Mouse (Mus musculus): Measurements from ENCODE around the gene Olfr91.

Olfr91 gene

DNA sequence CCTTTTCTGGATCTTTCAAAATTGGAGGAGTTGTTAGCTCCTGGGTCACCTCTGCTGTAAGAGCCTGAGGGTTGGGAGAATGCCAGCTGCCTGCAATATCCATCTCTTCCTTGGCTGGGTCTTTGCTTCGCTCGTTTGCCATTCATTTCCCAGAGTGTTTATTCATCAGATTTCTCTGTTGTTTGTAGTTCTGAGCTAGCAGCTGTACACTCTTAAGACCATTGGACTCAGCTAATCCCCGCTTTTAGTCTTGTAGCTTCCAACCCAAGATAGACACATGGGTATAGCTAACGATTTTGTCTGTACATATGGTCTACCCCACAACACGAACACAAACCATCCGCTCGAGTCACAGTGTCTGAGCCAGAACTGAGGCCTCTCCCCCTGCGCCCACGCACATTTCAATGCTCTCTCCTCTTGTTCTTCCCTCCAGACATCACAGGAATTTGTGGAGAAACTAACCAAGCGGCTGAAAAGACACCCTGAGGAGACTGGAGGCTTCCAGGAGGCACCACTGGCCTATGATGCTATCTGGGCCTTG, 35.9 kb downstream of the Olfr91 start:
- no peak for DNase-seq (ENCODE audit: low read depth in 1 of 2, low spot score in 2 of 2)

DNA sequence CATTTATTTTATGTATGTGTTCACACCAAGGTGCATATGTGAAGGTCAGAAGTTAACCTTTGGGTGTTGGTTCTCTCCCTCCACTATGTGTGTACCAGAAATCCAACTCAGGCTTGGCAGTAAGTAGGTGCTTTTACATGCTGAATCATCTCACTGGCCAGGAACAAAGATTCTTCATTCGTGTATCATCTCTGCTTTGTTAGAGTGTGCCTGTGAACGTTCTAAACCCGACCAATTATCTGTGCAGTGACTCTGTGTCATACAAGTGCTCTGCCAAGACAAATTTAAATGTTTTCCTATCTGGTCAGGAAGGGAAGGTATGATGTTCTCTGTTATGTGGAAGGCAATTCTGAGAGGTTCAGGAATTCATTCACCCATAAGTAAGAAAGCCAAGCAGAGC, 36.6 kb downstream of the Olfr91 start:
- no peak for DNase-seq (ENCODE audit: low read depth in 1 of 2, low spot score in 2 of 2)

DNA sequence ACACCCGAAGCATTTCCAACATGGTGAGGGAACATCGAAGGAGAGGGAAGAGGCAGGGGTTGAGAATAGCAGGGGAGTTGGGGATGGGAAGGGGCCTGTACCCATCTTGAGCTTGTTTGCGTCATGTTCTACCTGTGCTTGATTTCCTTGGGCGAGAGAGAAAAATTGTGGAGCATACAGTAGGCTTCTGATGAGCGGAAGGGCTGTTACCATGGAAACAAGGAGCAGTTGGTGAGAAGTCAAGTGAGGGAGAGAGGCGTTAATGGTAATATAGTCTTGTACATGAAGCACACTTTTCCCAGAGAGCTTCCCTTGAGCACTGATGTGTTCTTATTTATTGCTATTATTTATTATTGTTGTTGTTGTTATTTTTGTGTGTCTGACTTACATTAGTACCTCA, 41.1 kb downstream of the Olfr91 start:
- no peak for DNase-seq (ENCODE audit: low read depth in 1 of 2, low spot score in 2 of 2)

DNA sequence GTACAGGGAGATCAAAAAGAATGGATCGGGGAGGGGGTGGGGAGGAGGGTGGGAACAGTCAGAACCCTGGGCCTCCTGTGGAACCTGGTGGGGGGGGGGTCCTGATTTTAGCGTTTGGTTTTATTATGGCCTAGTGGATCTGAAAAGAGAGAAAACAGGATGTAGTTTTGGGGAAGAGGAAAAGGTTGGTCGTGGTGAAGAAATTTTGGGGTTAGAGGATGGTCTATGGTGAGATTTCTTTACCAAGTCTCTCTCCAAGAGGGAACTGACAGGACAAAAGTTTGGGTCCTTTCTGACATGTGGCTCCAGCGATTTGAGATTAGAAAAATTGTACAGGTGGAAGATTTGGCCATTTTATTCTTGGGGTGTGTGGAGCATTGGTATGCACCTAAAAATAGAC, 46.3 kb downstream of the Olfr91 start:
- no peak for DNase-seq (ENCODE audit: low read depth in 1 of 2, low spot score in 2 of 2)

DNA sequence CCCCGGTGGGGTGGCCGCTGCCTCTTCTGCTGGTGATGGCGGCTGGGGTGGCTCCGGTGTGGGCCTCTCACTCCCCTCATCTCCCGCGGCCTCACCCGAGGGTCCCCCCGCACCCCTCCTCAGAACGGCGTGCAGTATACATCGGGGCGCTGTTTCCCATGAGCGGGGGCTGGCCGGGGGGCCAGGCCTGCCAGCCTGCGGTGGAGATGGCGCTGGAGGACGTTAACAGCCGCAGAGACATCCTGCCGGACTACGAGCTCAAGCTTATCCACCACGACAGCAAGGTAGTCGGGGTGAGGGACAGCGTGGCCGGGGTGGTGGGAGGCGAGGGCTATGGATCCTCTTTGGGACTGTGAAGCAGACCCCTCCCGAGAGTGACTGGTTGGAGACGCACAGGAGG, 47.2 kb downstream of the Olfr91 start:
- DNase-seq (ENCODE audit: low read depth in 1 of 2, low spot score in 2 of 2), result no peak

DNA sequence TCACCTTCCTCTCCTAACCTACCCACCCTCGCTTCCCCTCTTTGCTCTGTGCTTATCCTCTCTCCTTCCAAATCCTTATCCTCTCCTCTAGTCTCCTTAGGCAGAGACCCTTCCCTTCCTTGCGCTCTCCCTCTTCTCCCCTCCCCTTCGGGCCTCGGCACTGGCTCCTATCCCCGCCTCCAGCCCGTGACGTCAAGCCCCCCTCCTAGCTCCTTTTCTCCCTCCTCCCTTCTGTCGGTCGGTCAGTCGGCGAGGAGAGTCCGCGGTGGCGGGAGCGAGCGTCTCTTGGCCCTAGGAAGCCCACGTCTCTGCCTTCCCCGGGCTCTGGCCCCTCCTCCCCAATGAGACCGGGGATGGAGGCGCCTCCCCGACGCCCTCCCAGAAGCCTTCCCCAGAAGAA, 47.7 kb downstream of the Olfr91 start:
- no peak for DNase-seq (ENCODE audit: low read depth in 1 of 2, low spot score in 2 of 2)

DNA sequence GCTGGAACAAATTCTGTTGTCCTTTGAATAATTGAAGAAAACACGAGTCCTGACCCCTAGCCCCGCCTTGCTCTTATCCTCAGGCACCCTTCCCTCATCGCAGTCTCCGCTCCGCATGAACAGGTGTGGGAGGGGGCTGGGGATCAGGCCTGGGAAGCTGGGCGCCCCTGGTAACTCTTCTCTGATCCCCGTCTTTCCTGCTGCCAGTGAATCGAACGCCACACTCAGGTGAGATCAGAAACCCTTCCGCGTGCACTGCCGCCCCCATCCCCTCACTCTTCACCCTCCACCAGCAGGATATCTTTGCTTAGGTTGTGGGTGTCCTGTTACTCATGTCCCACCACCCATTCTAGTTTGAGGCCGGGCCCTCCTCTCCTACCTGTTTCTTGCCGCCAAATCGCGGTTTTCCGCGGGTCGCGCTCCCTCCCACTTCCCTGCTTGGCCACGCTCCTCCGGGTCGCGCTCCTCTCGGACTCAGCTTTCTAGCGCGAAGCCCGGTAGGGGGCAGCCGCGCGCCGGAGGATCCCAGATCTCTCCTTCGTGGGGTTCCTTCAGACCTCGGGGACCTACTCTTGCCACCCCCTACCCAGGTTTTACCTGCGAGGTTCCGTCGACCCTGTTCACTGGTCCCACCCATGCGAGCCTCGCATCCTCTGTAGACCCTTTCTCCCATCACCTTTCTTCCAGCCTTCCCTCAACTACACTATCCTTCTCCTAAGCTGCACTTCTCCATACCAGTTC, 48.3 kb downstream of the Olfr91 start:
- DNase-seq (ENCODE audit: low read depth in 1 of 2, low spot score in 2 of 2), result peak in 1 of 2 experiments; percentile 9

DNA sequence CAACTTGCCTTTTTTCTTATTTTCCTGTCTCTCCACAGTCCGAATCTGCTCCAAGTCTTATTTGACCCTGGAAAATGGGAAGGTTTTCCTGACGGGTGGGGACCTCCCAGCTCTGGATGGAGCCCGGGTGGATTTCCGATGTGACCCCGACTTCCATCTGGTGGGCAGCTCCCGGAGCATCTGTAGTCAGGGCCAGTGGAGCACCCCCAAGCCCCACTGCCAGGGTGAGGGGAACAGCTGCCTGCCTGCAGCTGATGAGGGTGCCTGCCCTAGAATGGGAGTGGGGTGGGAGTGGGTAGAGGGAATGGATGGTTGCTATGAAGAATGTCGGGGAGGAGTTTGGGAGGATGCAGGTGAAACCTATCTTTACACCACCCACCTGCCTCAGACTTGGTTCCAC, 49.7 kb downstream of the Olfr91 start:
- DNase-seq (ENCODE audit: low read depth in 1 of 2, low spot score in 2 of 2), result no peak

DNA sequence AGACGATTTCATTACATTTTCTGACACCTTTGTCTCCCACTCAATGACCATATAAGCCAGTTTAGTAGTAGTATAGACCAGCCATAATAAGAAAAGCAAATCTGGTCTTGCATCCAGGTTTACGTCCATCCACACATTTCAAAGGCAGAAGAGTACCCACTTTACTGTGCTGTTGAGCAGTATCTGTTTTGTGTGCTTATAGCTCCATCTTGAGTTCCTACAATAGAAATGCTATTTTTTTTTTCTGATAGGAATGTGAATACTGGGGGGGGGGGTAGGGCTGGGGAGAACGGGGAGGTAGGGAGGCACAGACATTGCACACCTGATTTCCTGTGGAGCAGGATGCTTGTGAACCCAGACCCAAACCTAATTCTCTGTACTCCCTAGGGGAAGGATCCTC, 50.1 kb downstream of the Olfr91 start:
- no peak for DNase-seq (ENCODE audit: low read depth in 1 of 2, low spot score in 2 of 2)

DNA sequence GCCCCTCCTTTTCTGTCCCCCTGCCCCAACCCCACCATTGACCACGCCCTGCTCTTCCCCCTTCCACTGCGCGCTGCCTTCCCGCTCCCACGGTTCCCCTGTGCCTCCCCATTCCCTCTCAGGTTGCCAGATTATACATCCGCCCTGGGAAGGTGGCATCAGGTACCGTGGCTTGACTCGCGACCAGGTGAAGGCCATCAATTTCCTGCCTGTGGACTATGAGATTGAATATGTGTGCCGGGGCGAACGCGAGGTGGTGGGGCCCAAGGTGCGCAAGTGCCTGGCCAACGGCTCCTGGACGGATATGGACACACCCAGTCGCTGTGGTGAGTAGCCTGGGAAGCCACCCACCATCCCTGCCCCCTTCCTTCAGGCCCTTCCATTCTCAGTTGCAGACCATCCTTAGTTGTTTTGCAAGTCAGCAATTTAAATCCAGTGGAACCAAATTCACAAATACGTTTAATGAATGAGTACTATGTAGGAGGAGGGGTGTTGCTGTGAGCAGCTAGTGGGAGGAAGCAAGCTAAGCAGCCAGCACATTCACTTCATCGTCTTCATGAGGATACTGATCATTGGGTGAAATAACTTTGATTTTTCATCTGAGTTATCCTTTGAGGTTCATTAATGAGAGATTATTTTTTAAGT, 50.6 kb downstream of the Olfr91 start:
- no peak for DNase-seq (ENCODE audit: low read depth in 1 of 2, low spot score in 2 of 2)

DNA sequence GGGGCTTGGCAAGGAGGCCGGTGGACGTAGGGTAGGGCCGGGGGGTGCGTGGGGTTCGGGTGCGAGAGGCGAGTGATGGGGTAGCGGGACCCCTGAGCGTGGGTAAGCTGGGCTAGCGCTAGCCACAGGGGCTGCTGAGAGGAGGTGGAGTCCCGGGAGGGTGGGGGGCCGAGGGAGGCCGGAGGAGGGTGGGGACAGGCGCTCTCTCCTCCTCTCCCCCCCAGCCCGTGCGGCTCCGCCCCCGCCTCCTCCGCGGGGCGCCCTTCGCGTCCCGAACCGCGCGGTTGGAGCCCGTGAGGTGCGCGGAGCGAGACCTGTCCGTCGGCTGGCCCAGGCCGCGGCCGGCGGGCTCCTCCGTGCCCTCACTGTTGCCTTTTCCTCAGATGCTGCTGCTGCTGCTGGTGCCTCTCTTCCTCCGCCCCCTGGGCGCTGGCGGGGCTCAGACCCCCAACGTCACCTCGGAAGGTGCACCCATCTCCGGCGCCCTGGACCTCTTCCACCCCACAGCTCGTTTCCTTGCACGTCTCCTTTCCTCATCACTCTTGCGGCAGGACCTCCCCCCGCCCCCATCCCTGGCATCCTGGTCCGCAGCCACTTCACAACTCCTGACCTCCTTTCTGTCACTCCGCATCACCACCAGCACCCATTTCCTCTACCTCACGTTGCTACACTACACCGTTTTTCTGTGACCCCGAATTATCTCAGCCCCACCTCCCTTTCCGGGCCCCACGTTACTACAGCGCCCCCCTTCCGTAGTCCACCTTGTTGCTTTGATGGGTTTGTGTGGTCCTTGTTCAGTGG, 51.6 kb downstream of the Olfr91 start:
- DNase-seq (ENCODE audit: low read depth in 1 of 2, low spot score in 2 of 2), result no peak

DNA sequence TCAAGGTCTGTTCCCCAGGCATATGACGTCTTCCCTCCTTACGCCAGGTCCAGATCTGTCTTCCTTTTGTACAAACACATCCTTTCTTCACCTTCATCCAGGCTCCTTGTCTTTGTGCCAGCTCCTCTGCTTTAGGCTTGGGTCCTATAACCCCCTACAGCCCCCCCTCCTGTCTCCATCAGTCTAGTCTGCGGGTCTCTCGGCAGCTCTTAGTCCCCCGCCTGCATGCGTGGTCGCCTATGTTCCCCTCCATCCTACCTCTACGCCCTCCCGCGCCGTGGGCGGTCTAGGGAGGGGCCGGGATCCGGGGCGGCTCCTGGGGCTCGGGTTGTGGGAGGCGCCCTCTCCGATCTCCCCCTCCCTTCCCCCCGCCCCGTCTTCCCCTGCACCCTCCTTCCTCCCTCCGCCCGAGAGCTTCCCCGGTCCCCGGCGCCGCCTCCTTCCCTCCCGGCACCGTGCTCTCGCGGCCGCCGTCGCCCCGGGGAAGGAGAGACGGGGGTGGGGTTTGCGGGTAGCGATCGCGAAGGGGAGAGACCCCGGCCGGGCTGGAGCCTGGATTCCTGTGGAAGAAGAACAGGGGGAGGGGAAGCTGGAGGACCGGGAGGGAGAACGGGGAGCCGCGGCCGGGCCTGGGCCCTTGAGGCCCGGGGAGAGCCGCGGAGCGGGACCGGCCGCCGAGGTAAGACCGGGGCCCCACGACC, 52.3 kb downstream of the Olfr91 start, which contains the start of gene Gabbr1:
TSS of gene Gabbr1 (plus strand) at position 356 of the 701 bp plus-strand sequence.
- DNase-seq (ENCODE audit: low read depth in 1 of 2, low spot score in 2 of 2), result no peak

DNA sequence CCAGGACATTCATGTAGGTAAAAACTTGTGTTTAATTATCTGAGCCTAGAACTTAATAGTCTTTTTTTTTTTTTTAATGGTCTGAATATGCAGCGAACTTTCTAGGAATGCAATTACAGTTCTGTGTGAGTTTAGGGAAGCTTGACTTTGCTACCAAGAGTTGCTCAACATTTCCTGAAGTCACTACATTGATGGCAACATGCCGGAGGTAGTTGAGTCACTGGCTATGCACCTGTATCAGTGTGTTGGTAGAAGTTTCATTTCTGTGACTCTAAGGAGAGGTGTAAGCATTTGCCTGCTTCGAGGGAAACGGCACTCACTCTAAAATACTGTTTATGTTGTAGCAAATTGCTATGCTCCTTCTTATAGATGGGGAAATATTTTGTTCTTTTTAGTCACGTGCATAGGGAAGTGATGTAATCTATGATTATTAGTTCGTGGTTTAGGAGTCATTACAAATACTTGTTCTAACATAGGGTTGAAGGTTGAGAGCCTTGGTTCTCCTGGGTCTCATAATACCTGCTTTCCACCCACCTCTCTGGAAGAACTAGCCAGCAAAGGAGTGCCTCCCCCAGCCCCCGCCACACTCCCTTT, 53.3 kb downstream of the Olfr91 start:
- peak in 1 of 2 experiments; percentile 23 for DNase-seq (ENCODE audit: low read depth in 1 of 2, low spot score in 2 of 2)

Data from monocyte, adult 2 months (primary cell).